Mouse (Mus musculus) Patski (cell line): ENCODE data around the gene Grm1. TPM values are rescaled to one million over a fixed set of nuclear protein-coding genes. Genes with fewer than 3 reads are reported as not detected.
"Not testable (repeated sequence)": the region's sequence is repeated elsewhere in the genome, so short reads cannot be mapped to it uniquely, and the experiment has no call there.

Source experiments
- ATAC-seq: fragments of 100-300 bp; one replicate; pipeline ENCODE4 v1.8.0; 2021
- CTCF ChIA-PET: fragments of 350-600 bp; sonication (Branson Sonifier 250); formaldehyde crosslinking; loops from one replicate; lab custom pipeline; 2022; ENCODE audit warnings: inconsistent platforms; lab: Charles Lee
- POLR2A ChIA-PET: fragments of 350-600 bp; sonication (Branson Sonifier 250); formaldehyde crosslinking; loops from one replicate; lab custom pipeline; 2022; ENCODE audit warnings: antibody characterized with exemption, inconsistent platforms; lab: Charles Lee
- DNase-seq: peaks from one replicate; pipeline ENCODE4 v3.0.0-alpha.2; 2011; ENCODE audit warnings: low read depth, low spot score
- H3K27me3 ChIP-seq: fragments of 371-371 bp; one replicate; pipeline ENCODE4 v1.5.1; 2021
- CTCF ChIP-seq: fragments of 100-300 bp; IDR thresholded peaks from one replicate; pipeline ENCODE4 v1.5.1; 2021
- in situ Hi-C: fragments of 300-500 bp; cut with MboI; formaldehyde crosslinking; loops from 3 replicates; pipeline ENCODE4 v1.11.1; 2018; ENCODE audit warnings: low pct_unique_long_range_greater_than_20kb, mixed read lengths
- polyA plus RNA-seq: library from polyadenylated mRNA; unstranded; gene quantifications from one replicate; pipeline ENCODE4 v1.2.3, GENCODE M21; 2021

Gene Grm1
- polyA plus RNA-seq, 1 experiment from 2014 or later = not detected

- POLR2A ChIA-PET = no interaction called here
- DNase-seq = no peak
- in situ Hi-C loops = no loop called here
- no peaks in the 10 kb centered on the region for H3K27me3 ChIP-seq
- CTCF ChIA-PET = no interaction called here
- TF ChIP-seq CTCF = no peak
- no peak for ATAC-seq
Measured at GRCm38 (mm10) chr10:11049361-11049760, 32.8 kb downstream of the Grm1 start.

GRCm38 (mm10) chr10:11045421-11045820 lies 36.7 kb downstream of the Grm1 start:
- in situ Hi-C loops, H3K27me3 ChIP-seq, ATAC-seq, POLR2A ChIA-PET, DNase-seq, CTCF ChIA-PET: not testable (repeated sequence)

- H3K27me3 ChIP-seq = peaks cover 5% of the 10 kb centered on the region
- in situ Hi-C loops = no loop called here
- no peak for DNase-seq
- TF ChIP-seq CTCF = no peak
- POLR2A ChIA-PET = no interaction called here
- ATAC-seq = no peak
- CTCF ChIA-PET = no interaction called here
Measured at GRCm38 (mm10) chr10:11044455-11045106, 37.6 kb downstream of the Grm1 start.

- POLR2A ChIA-PET = no interaction called here
- H3K27me3 ChIP-seq = peaks cover 7% of the 10 kb centered on the region
- TF ChIP-seq CTCF = peak; percentile 45
Measured at GRCm38 (mm10) chr10:11039323-11039722, 42.8 kb downstream of the Grm1 start.

GRCm38 (mm10) chr10:11032221-11032620 lies 49.9 kb downstream of the Grm1 start:
- no peak for ATAC-seq
- no peak for TF ChIP-seq CTCF
- POLR2A ChIA-PET = no interaction called here
- CTCF ChIA-PET = no interaction called here
- no peak for DNase-seq
- in situ Hi-C loops = no loop called here
- peaks cover 2% of the 10 kb centered on the region for H3K27me3 ChIP-seq

More at GRCm38 (mm10) chr10:11039323-11039722, 42.8 kb downstream of the Grm1 start:
- ATAC-seq = no peak
- CTCF ChIA-PET = no interaction called here
- in situ Hi-C loops = no loop called here
- no peak for DNase-seq

- POLR2A ChIA-PET = no interaction called here
- no peak for TF ChIP-seq CTCF
- in situ Hi-C loops = no loop called here
- CTCF ChIA-PET = no interaction called here
- no peaks in the 10 kb centered on the region for H3K27me3 ChIP-seq
- ATAC-seq (no peak), DNase-seq (no peak)
Measured at GRCm38 (mm10) chr10:11025764-11026518, 56.2 kb downstream of the Grm1 start.

GRCm38 (mm10) chr10:11018970-11019531 lies 63.1 kb downstream of the Grm1 start:
- ATAC-seq (no peak), DNase-seq (no peak)
- in situ Hi-C loops = no loop called here
- CTCF ChIA-PET = no interaction called here
- TF ChIP-seq CTCF = no peak
- no peaks in the 10 kb centered on the region for H3K27me3 ChIP-seq
- POLR2A ChIA-PET = no interaction called here

- ChIA-PET POLR2A (no interaction called here), CTCF (interaction anchor here (1.5 kb wide), 1 partner anchor 9 kb away, joined by 3 read pairs; no protein-coding TSS in a partner anchor)
- no peak for TF ChIP-seq CTCF
- in situ Hi-C loops = no loop called here
- DNase-seq (no peak), ATAC-seq (no peak)
- no peaks in the 10 kb centered on the region for H3K27me3 ChIP-seq
Measured at GRCm38 (mm10) chr10:11013653-11014052, 68.5 kb downstream of the Grm1 start.

- DNase-seq (no peak), ATAC-seq (no peak)
- H3K27me3 ChIP-seq = no peaks in the 10 kb centered on the region
- TF ChIP-seq CTCF = no peak
- in situ Hi-C loops = no loop called here
- ChIA-PET POLR2A (no interaction called here), CTCF (no interaction called here)
Measured at GRCm38 (mm10) chr10:10996766-10997165, 85.4 kb downstream of the Grm1 start.

GRCm38 (mm10) chr10:10991708-10992107 lies 90.4 kb downstream of the Grm1 start:
- H3K27me3 ChIP-seq = no peaks in the 10 kb centered on the region
- in situ Hi-C loops = no loop called here
- ChIA-PET CTCF (no interaction called here), POLR2A (no interaction called here)
- DNase-seq = no peak
- ATAC-seq = no peak
- no peak for TF ChIP-seq CTCF

- ChIA-PET CTCF (no interaction called here), POLR2A (no interaction called here)
- peak; percentile 54 for ATAC-seq
Measured at GRCm38 (mm10) chr10:10971311-10971710, 110.8 kb downstream of the Grm1 start.

More at GRCm38 (mm10) chr10:10971311-10971710, 110.8 kb downstream of the Grm1 start:
- DNase-seq = no peak
- in situ Hi-C loops = no loop called here
- no peaks in the 10 kb centered on the region for H3K27me3 ChIP-seq
- no peak for TF ChIP-seq CTCF
